13 mouse cellular contexts compared by ENCODE assay signal in the genomic region with DNA sequence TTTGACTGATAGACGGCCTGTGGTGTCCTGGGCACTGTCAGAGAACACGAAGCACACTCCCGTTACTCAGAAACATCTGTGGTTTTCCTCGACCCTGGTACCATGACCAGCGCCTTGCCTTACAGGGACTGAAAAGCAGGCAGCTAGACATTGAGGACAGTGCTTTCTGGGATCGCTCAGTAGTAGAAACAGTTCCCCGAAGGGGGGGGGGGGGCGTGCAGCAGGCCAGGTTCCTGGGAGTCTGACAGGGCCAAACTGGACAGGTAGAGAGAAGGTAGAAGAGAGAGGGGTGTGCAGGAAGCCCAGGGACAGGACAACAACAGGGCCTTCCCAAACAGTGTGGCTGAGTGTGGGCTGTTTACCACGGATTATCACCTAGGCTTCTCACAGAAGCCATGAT.
"Had no signal": no experiment of that assay in that cellular context is flagged by ENCODE, and none has a peak within 500 bp of the region (broad histone marks: within the 10 kb centered on the region; RNA-seq: fewer than 3 reads in every experiment).

No protein-coding gene starts in this region.

- DNase-seq: kidney, adult 2 months; kidney, postnatal 25 days; lung, embryonic 14.5 days; lung, postnatal 10 days; lung, postnatal 4 days; midbrain, embryonic 14.5 days; right cerebral cortex, adult 18-20 months; right cerebral cortex, postnatal 25 days; thymus, postnatal 36 days had no signal

- H3K36me3 ChIP-seq: kidney, embryonic 15.5 days; limb, embryonic 10.5 days had no signal

- H3K4me3 ChIP-seq: kidney, embryonic 15.5 days; left cerebral cortex, adult 2 months; limb, embryonic 10.5 days had no signal

- H3K9me3 ChIP-seq: kidney, embryonic 15.5 days; limb, embryonic 10.5 days had no signal

- H3K9ac ChIP-seq: kidney, embryonic 15.5 days; lung, embryonic 14.5 days had no signal

- H3K27ac ChIP-seq: kidney, embryonic 15.5 days; left cerebral cortex, adult 2 months; limb, embryonic 10.5 days had no signal

- H3K4me2 ChIP-seq: kidney, embryonic 15.5 days; liver, embryonic 11.5 days; lung, embryonic 14.5 days had no signal
